Mouse (Mus musculus) C2C12 (cell line): ENCODE measurements around the gene Amigo1. TPM values are rescaled to one million over a fixed set of nuclear protein-coding genes. Genes with fewer than 3 reads are reported as not detected.

Experiments
- H3K27me3 ChIP-seq: one replicate; pipeline ENCODE4 v1.6.1; 2011; ENCODE audit not compliant: control insufficient read depth, insufficient read depth, insufficient read length
- H3K36me3 ChIP-seq: one replicate; pipeline ENCODE4 v1.6.1; 2011; ENCODE audit not compliant: control insufficient read depth, insufficient read depth
- H3K4me3 ChIP-seq: one replicate; pipeline ENCODE4 v1.5.1; 2011; ENCODE audit warnings: mild to moderate bottlenecking, control low read depth; ENCODE audit not compliant: poor library complexity, insufficient read depth, severe bottlenecking
- H3K79me2 ChIP-seq: one replicate; pipeline ENCODE4 v1.6.1; 2011; ENCODE audit not compliant: control insufficient read depth, insufficient read depth
- H3K79me3 ChIP-seq: one replicate; pipeline ENCODE4 v1.6.1; 2011; ENCODE audit warnings: low read depth, control low read depth
- H3ac ChIP-seq: one replicate; pipeline ENCODE3; 2011; ENCODE audit warnings: low read depth; ENCODE audit not compliant: control insufficient read depth, insufficient read length
- CEBPB ChIP-seq: IDR thresholded peaks from one replicate; pipeline ENCODE4 v1.6.1; 2011; ENCODE audit warnings: low read depth, mild to moderate bottlenecking, control low read depth, moderate library complexity
- CTCF ChIP-seq: IDR thresholded peaks from one replicate; pipeline ENCODE4 v1.5.1; 2011; ENCODE audit not compliant: control insufficient read depth, insufficient read depth, insufficient read length
- FOSL1 ChIP-seq: IDR thresholded peaks from one replicate; pipeline ENCODE4 v1.8.0; 2011; ENCODE audit warnings: mild to moderate bottlenecking, low read length; ENCODE audit not compliant: poor library complexity, insufficient read depth, severe bottlenecking
- MAX ChIP-seq: IDR thresholded peaks from one replicate; pipeline ENCODE4 v1.6.1; 2011; ENCODE audit warnings: mild to moderate bottlenecking, control low read depth
- MYOD1 ChIP-seq: IDR thresholded peaks from one replicate; pipeline ENCODE4 v1.6.1; 2011; ENCODE audit warnings: low read depth; ENCODE audit not compliant: control insufficient read depth, insufficient read length
- MYOG ChIP-seq: IDR thresholded peaks from one replicate; pipeline ENCODE4 v1.6.1; 2011; ENCODE audit not compliant: control insufficient read depth, insufficient read length; ENCODE audit errors: extremely low read depth
- USF1 ChIP-seq: IDR thresholded peaks from one replicate; pipeline ENCODE4 v1.6.1; 2011; ENCODE audit warnings: low read depth, mild to moderate bottlenecking, control low read depth, moderate library complexity
- polyA plus RNA-seq: library from polyadenylated mRNA; unstranded; fragments of >200 nt; fragmentation: generic; extraction: Trizol; gene quantifications from one replicate; pipeline ENCODE4 v1.2.1, GENCODE M21; 2012; ENCODE audit warnings: missing spikeins

Gene Amigo1
- polyA plus RNA-seq, 1 experiment, result 1.9 TPM

DNA sequence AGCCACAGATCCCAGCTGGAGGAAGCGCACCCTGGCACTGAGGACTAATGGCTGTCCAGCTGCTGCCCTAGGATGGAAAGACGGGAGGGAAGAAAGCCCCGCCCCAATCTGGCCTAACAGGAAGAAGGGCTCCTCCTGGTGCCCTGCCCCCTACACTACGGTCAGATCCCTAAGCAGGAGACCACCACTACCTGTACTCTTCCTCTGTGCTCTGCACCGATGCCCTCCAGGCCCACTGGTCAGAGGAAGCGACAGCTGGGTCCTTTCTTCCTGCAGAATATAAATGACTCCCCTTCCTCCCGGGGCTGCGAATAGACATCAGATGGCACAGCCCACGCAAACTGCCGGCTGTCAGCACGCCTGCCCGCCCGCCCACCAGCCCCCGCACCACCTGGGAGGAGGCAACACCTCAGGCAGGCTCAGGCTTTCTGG is 10.9 kb downstream of the Amigo1 start:
- H3K79me3 ChIP-seq, result peaks cover 6% of the 10 kb centered on the region
- H3K27me3 ChIP-seq, result no peaks in the 10 kb centered on the region
- no peak for TF ChIP-seq MAX
- TF ChIP-seq CEBPB, result no peak
- no peak for TF ChIP-seq FOSL1
- no peak for TF ChIP-seq CTCF
- no peak for TF ChIP-seq USF1
- no peak for TF ChIP-seq MYOD1
- no peak for TF ChIP-seq MYOG
- no peak overlapping the region for H3ac ChIP-seq
- no peak overlapping the region for H3K4me3 ChIP-seq
- H3K79me2 ChIP-seq, result no peaks in the 10 kb centered on the region
- H3K36me3 ChIP-seq, result peaks cover 6% of the 10 kb centered on the region

DNA sequence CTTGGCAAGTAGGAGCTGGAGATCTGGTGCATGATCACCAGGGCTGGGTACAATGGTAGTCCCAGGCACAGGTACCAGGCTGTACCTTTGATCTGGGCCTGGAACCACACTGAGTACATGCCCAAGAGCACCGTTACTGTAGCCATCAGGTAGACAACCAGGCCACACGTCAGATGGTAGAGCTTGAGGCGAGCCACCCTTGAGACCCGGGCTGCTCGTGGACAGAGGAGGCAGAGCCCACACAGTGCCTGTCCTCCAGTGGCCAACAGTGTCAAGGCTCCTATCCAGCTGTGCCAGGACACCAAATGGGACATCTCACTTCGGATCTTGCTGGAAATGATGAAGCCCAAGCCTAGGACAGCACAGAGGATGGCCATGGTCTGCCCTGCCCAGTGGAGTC is 13.1 kb downstream of the Amigo1 start:
- H3K36me3 ChIP-seq, result peaks cover 21% of the 10 kb centered on the region
- H3K4me3 ChIP-seq, result no peak overlapping the region
- peaks cover 6% of the 10 kb centered on the region for H3K79me3 ChIP-seq
- H3K27me3 ChIP-seq, result no peaks in the 10 kb centered on the region
- H3K79me2 ChIP-seq, result no peaks in the 10 kb centered on the region
- no peak for TF ChIP-seq MYOD1
- no peak overlapping the region for H3ac ChIP-seq

- Histone ChIP-seq H3ac (peak within 1 kb of the TSS; percentile 67), H3K27me3 (no peaks in the 10 kb centered on the region), H3K79me3 (peaks cover 6% of the 10 kb centered on the region), H3K36me3 (peaks cover 27% of the 10 kb centered on the region), H3K4me3 (peak within 1 kb of the TSS; percentile 45), H3K79me2 (no peaks in the 10 kb centered on the region)
- TF ChIP-seq CTCF (peak; percentile 84), FOSL1 (no peak)
Measured at GRCm38 (mm10) chr3:108200329-108201323, 14.5 kb downstream of the Amigo1 start, which contains the start of gene Cyb561d1. TSS of gene Cyb561d1 (minus strand) at chr3:108201212.

- peaks cover 6% of the 10 kb centered on the region for H3K79me3 ChIP-seq
- TF ChIP-seq FOSL1 (no peak), MYOG (no peak), CEBPB (no peak), CTCF (no peak), MYOD1 (no peak), MAX (no peak), USF1 (no peak)
- H3K4me3 ChIP-seq, result no peak overlapping the region
- H3K36me3 ChIP-seq, result peaks cover 32% of the 10 kb centered on the region
- no peaks in the 10 kb centered on the region for H3K27me3 ChIP-seq
- H3ac ChIP-seq, result no peak overlapping the region
- no peaks in the 10 kb centered on the region for H3K79me2 ChIP-seq
Measured at GRCm38 (mm10) chr3:108202506-108202905, 16.4 kb downstream of the Amigo1 start.

- H3ac ChIP-seq, result no peak overlapping the region
- no peak for TF ChIP-seq MYOD1
- no peak for TF ChIP-seq CTCF
- TF ChIP-seq USF1, result no peak
- TF ChIP-seq CEBPB, result no peak
- TF ChIP-seq MYOG, result no peak
- no peak for TF ChIP-seq FOSL1
- no peak for TF ChIP-seq MAX
- peaks cover 5% of the 10 kb centered on the region for H3K79me2 ChIP-seq
- no peak overlapping the region for H3K4me3 ChIP-seq
- H3K27me3 ChIP-seq, result no peaks in the 10 kb centered on the region
- peaks cover 7% of the 10 kb centered on the region for H3K79me3 ChIP-seq
- peaks cover 32% of the 10 kb centered on the region for H3K36me3 ChIP-seq
Measured at GRCm38 (mm10) chr3:108203212-108203611, 17.1 kb downstream of the Amigo1 start.

DNA sequence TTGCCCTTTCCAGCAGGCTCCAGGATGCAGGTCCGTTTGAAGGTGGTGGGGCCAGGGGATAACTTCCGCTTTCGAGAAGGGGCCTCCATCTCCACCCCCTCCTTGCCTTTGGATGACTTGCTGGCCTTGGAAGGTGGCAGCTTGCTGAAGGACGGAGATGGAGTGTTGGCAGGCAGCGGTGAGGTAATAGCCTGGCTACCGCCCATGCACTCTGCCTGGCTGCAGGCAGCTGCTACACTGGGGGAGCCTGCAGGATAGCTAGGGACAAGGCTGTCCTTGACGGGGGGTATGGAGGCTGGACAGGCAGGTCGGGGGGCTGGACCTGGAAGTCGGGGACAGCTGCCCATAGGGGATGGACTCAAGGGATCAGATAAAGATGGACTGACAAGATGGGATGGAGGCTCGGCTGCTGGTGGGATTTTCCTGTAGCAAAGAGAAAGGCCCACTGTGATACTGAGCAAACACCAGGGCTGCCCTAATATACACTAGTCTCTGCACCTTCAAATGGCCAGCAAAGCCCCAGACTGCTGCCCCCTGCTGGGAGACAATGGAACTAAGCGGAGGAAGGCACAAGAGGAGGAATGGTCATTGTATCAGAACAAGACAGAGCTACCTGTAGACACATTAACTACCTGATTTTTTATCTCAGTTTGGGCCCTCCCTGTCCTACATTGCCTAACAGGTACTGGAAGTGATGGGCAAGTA is 17.6 kb downstream of the Amigo1 start:
- H3K36me3 ChIP-seq, result peaks cover 31% of the 10 kb centered on the region
- H3ac ChIP-seq, result no peak overlapping the region
- peaks cover 10% of the 10 kb centered on the region for H3K79me2 ChIP-seq
- no peaks in the 10 kb centered on the region for H3K27me3 ChIP-seq
- H3K4me3 ChIP-seq, result no peak overlapping the region
- H3K79me3 ChIP-seq, result peaks cover 8% of the 10 kb centered on the region
- TF ChIP-seq FOSL1 (no peak), MAX (no peak), CTCF (peak; percentile 58), CEBPB (no peak)
